Mouse (Mus musculus): Measurements from ENCODE around the gene Alox12b.

Alox12b gene

DNA sequence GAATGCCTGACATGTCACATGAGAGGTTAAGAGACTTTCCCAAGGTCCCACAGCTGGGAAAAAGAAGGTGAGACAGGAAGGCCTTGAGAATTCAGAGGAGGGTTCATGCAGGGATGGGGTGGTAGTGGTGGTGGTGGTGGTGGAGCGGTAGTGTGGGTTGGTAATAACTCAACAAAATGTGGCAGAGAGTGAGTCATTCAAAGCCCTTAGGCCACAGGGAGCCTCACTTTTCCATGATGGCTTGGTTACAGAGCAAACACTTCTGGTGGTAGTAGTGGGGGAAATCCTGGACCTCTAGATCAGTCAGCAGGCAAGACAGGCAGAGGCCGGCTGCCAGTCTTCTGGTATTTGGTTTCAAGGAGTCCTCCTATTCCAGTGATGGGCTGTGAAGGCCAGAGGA is 15.8 kb downstream of the Alox12b start:
- in situ Hi-C loops (cut with MseI, MboI) = no loop called here

DNA sequence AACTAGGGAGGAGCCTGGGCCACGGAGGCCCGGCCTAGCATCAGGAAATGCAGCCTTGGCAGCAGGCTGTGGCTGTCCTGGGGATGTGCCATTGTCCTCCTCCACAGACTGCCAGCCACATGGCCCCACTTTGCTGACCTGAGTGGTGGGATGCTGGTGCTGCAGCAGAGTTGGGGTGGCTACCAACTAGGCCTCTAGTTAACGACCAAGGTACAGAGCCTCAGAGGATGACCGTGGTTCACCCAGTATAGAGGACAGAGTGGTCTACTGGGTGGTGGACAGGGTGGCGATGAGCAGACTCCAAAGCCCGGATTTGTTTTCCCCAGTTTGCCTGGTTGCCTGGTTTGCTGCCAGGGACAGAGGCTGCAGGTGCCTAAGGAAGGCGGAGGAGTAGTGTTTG is 17.9 kb downstream of the Alox12b start:
- in situ Hi-C loops (cut with MseI, MboI) = no loop called here

DNA sequence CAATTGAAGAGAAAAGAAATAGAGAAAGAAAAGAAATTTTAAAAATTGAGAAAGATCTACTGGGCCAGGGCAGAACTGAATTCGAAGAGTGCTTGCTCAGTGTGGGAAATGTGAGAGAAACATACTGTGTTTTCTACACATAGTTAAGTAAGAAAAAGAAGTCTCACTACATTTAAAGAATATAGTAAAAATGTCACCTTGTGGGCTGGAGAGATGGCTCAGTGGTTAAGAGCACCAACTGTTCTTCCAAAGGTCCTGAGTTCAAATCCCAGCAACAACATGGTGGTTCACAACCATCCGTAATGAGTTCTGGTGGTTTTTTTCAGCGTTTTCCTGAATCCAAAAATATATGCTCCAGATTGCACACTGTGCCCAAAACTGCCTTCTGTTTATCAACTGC is 21.7 kb downstream of the Alox12b start:
- in situ Hi-C loops (cut with MseI, MboI) = no loop called here

DNA sequence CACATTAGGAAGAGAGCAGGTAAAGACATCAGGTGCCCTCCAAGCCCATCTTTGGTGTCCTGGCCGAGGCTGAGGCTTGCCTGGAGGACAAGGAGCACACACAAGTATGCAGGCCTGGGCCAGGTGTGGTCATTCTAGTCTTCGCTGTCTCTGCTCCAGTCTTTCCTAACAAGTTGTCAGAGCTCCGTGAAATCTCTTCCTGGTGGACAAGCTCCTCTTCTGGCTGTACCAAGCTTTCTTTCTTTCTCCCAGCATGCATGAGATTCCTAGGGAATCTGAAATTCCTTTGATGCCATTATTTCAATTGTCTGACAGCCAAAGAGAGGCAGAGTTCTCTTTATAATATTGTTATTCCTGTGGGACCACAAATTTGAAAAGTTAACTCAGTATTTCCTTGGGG is 22.7 kb downstream of the Alox12b start:
- in situ Hi-C loops (cut with MseI, MboI) = no loop called here

DNA sequence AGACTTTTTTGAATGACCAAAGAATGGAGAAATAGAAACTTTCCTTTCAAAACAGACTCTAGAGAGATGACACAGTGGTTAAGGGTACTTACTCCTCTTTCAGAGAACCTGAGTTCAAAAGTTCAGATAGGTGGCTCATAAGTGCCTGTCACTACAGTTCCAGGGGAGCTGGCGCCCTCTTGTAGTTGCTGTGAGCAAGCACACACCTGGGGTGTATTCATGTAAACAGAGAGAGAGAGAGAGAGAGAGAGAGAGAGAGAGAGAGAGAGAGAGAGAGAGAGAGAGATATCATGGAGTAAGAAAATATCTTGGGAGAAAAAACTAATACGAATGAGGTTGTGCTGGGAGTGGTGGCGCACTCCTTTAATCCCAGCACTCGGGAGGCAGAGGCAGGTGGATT is 23.3 kb downstream of the Alox12b start:
- in situ Hi-C loops (cut with MseI, MboI) = no loop called here

DNA sequence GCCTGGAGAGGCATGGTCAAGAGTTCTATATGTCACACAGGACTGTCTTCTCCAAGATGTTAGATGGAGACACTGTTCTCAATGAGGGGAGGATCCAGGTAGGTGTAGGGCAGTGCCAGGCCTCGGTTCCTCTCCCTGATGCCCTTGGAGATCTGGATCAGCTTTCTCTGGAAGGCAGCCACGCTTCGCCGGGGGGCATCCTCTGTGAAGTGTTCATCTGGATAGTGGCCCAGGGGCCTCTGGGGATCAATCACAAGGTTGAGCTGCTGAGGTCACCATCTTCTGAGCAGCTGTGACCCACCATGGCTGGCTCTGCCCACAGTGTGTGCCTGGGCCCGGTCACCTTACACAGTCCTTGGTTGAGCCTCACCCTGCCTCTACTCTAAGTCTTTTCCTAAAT is 28.2 kb downstream of the Alox12b start:
- in situ Hi-C loops (cut with MseI, MboI) = no loop called here

DNA sequence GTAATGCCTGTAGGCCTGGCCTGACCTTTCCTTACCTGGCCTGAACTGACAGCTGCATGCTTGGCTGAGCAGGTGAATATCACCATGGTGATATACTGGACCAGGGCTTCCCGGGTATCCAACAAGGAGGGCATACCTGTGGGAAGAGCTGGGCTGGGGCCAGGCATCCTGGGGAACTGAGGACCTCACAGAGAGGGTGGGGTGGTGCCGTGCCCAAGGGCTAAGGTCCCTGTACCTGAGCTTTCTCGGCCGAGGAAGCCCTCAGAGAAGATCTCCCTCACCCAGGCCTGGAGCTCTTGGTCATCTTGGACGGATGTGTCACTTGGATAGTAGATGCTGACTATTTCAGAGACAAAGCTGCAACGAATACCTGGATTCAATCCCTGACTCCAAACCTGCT is 29.1 kb downstream of the Alox12b start:
- in situ Hi-C loops (cut with MseI, MboI) = no loop called here

DNA sequence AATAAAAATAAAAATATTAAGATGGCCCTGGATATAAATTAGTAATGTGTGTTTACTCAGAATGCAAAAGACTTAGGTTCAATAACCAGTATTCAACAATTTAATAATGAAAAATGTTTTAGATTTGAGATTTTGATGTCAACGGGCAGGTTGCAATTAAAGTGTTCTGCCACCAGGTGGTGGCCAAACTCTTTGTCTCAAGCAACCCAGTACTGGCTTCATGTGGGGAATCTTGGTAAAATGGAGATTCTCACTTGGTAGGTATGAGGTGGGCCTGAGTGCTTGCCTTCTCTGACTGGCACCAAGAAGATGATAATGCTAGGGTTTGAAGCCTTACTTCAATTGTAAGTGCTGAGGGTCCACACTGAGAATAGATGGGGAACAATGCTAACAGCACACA is 36.1 kb downstream of the Alox12b start:
- in situ Hi-C loops (cut with MseI, MboI) = loop anchor here (5.0 kb wide), 2 partner anchors 49 to 54 kb away; no protein-coding TSS in a partner anchor

DNA sequence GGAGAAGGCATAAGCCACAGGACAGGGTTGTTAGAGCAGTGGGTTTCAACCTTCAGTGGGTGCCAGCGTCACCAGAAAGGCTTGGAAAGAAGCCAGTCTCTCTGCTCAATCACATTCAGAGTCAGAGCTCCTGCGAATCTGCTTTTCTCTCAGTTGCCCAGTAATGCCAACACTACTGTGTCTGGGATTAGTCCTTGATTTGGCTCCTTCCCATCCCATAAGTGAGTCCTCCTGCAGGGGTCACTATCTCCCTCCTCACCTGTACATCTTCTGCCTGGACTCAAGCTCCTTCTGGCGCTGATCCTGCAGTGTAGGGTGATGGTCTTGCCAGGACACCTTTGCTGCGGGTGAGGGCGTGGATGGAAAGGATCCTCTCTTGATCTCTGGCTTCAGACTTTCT is 40.0 kb downstream of the Alox12b start:
- in situ Hi-C loops (cut with MseI, MboI) = no loop called here

DNA sequence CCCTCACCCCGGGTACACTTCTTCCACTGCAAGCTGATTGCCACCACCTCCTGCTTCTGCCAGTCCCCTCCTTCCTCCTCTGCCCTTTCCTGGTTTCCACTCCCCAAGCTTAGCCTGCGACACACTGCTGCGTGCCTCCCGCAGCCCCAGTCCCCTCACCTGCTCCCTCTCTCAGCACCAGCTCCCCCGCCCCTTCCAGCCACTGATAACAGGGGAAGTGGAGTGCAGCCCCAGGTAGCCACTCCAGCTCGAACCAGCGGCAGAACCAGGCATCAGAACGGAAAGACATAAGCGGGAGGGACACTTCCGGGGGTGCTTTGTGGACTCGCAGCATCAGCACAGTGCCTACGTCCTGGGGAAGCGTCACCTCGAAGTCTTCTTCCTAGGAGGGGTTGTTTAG is 40.4 kb downstream of the Alox12b start:
- in situ Hi-C loops (cut with MseI, MboI) = no loop called here

DNA sequence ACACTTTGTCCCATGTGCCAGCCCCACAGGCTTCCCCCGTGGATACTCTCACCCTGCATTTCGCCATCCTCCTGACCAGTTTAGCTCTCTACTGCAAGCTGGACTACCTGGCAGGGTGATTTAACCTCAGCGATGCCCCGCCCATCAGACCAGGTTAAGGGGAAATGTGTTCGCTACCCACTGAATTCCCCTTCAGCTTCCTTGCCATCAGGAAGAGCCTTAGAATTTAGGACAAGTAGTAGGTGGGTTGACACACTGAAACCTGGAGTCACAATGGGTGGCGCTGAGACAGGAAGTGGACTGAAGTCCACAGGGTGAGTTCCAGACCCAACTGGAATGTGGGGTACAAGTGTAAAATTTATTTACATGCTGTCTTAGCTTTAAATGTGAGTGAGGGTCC is 41.0 kb downstream of the Alox12b start, which contains the start of gene Alox8:
Alox8 (minus strand) TSS at position 101 of the 400 bp plus-strand sequence.
- in situ Hi-C loops (cut with MseI, MboI) = no loop called here

DNA sequence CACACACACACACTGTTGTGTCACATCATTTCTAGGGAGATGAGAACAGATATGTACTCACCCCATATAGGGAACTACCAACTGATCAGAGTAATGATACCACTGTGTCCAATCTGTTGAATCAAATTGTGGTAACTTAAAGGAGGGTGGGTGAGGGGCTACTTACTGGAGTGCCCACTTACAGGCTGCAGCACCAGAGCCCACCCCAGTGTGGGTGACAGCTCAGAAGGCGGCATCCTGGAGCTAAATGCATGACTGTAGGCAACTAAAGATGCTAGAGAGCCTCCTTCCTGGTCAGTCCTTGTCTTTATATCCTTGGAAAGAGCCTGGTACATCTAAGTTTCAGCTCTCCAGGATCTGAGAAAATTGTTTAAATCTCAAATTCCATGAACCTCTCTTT is 42.5 kb downstream of the Alox12b start:
- in situ Hi-C loops (cut with MseI, MboI) = no loop called here

DNA sequence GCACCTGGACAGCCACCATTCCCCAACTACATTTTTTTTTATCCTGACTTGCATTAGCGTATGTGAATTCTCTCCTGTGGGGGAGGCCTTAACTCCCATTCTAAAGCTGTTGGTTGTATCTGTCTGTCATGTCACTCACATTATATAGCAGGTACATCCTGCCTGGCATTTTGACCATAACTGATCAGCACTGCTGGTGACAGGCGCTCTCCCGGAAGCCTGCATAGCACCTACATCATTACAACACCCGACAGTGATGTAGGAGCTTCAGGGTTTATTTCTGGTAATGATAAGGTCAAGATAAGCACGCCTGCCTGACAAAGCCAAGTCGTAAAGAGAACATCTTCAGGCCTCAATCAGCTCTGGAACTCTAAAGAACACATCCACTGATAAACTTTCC is 43.4 kb downstream of the Alox12b start:
- in situ Hi-C loops (cut with MseI, MboI) = no loop called here

DNA sequence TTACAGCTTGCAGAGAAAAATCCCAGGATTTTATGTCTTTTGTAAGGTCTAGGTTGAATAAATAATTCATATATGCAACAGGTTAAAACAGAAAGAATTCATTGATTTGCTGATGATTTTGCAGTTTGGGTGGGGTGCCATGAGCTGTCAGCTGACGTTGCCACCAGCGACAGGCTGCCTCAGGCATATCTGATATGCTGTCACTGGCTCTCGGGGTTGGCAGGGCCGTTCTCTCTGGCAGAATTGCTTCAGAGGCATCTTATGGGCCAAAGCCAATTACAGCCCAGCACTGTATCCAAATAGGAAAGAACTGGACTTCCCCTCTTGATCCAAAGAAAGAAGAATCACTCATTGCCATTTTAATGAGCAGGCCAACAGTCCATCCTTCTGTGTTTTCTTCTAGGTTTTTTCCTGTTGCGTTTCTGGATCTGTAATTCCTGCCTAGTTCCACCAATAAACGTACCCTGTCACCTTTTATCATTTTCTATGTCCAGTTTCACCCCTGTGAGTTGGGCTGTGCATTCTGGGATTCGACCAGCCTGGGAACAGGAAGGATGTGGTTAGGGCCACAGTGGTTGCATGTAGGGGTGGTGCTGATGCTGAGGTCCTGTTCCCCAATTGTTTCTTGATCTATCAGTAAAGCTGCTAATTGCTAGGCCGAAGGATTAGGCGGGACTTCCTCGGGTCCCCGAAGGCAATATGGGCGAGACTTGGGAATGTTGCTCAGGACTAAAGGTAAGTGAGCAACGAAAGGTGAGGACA is 45.9 kb downstream of the Alox12b start:
- in situ Hi-C loops (cut with MseI, MboI) = no loop called here

DNA sequence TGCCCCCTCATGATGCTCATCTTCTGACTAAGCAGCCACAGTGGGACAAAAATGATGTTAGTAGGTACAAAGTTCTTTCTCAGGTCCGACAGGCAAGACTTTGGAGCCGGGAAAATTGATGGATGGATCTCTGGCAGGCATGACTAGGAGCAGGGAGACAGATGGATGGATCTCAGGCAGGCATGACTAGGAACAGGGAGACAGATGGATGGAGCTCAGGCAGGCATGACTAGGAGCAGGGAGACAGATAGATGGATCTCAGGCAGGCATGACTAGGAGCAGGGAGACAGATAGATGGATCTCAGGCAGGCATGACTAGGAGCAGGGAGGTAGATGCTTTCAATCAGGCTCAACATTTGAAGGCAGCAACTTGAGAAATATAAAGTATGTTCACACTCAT is 54.6 kb downstream of the Alox12b start:
- in situ Hi-C loops (cut with MseI, MboI) = no loop called here

DNA sequence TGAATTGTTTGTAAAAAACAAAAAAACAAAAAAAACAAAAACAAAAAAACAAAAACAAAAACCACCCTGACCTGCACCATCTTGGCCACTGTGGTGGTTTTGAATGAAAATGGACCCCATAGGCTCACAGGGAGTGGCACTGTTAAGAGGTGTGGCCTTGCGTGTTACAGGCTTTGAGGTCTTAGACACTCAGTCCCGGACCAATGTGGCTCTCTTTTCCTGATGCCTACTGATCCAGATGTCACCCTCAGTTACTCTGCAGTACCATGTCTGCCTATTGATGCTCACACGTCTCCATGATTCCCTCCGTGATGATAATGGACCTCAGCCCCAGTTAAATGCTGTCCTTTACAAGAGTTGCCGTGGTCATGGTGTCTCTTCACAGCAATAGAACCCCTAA is 60.6 kb downstream of the Alox12b start:
- in situ Hi-C loops (cut with MseI, MboI) = no loop called here

DNA sequence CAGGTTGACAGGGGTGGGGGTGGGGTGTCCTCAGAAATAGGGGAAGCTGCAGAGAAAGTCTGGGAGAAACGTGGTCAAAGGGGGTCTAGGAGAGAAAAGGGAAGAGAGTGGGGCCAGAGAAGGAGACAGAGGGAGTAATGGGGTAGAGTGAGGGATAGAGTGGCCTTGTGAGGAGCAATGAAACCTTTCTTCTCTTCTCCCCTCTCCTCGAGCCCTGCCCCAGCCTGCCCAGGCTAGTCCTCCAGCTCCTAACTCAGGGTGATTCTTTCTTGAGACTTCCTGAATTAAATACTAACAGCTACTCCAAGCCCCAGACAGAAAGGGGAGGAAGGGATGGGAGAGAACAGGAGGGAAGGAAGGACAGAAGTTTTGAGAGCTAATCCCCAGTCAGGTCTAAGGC is 61.9 kb downstream of the Alox12b start:
- in situ Hi-C loops (cut with MseI, MboI) = no loop called here
